Mouse (Mus musculus): ENCODE measurements at regions not wholly inside any gene's neighbourhood (a gene's known extent, or its start where the extent isn't known, plus 50 kb on each side); places are given as distances from the start of the nearest gene placed in this dataset.

GRCm38 (mm10) chr8:116372574-116372973 lies 132.2 kb upstream of the Dynlrb2 start:
- H3K27ac ChIP-seq (replicated peaks) = no peak overlapping the region
- H3K27me3 ChIP-seq = 0 out of 2 replicates have a peak, but pooled peaks cover 3% of the 10 kb centered on the region
- no peak overlapping the region for H3K4me3 ChIP-seq
- H3K36me3 ChIP-seq = no peaks in the 10 kb centered on the region
- no peak overlapping the region for H3K4me2 ChIP-seq
- WGBS = 51% methylated on average over 3 of the region's 3 CpGs
- no peak overlapping the region for H3K9ac ChIP-seq
- no peaks in the 10 kb centered on the region for H3K9me3 ChIP-seq
- ATAC-seq (ENCODE audit: low read depth) = no peak
- no peaks in the 10 kb centered on the region; the same call in 1 of the 2 replicates for H3K4me1 ChIP-seq (replicated peaks)

GRCm38 (mm10) chr8:116372056-116372455 lies 132.7 kb upstream of the Dynlrb2 start:
- no peak for ATAC-seq (ENCODE audit: low read depth)
- H3K4me1 ChIP-seq (replicated peaks) = no peaks in the 10 kb centered on the region; the same call in 1 of the 2 replicates
- H3K9me3 ChIP-seq = no peaks in the 10 kb centered on the region
- no peak overlapping the region for H3K4me3 ChIP-seq
- no peaks in the 10 kb centered on the region for H3K36me3 ChIP-seq
- no peak overlapping the region for H3K27ac ChIP-seq (replicated peaks)
- WGBS = 69% methylated on average over 9 of the region's 9 CpGs
- H3K4me2 ChIP-seq = no peak overlapping the region
- no peak overlapping the region for H3K9ac ChIP-seq
- 0 out of 2 replicates have a peak, but pooled peaks cover 3% of the 10 kb centered on the region for H3K27me3 ChIP-seq

GRCm38 (mm10) chr8:116367491-116367890 lies 137.3 kb upstream of the Dynlrb2 start:
- Histone ChIP-seq H3K4me3 (no peak overlapping the region), H3K4me2 (no peak overlapping the region), H3K4me1 (replicated peaks) (no peaks in the 10 kb centered on the region; the same call in 1 of the 2 replicates), H3K36me3 (no peaks in the 10 kb centered on the region), H3K9ac (no peak overlapping the region), H3K27ac (replicated peaks) (no peak overlapping the region), H3K9me3 (no peaks in the 10 kb centered on the region), H3K27me3 (peaks cover 3% of the 10 kb centered on the region; the same call in 1 of the 2 replicates)
- 30% methylated on average over 6 of the region's 6 CpGs for WGBS
- ATAC-seq (ENCODE audit: low read depth) = no peak

GRCm38 (mm10) chr8:116366706-116367105 lies 138.1 kb upstream of the Dynlrb2 start:
- Histone ChIP-seq H3K36me3 (no peaks in the 10 kb centered on the region), H3K9ac (no peak overlapping the region), H3K4me1 (replicated peaks) (no peaks in the 10 kb centered on the region), H3K4me2 (no peak overlapping the region), H3K27me3 (peaks cover 3% of the 10 kb centered on the region; the same call in 1 of the 2 replicates), H3K9me3 (no peaks in the 10 kb centered on the region), H3K27ac (replicated peaks) (no peak overlapping the region), H3K4me3 (no peak overlapping the region)
- 84% methylated on average over 3 of the region's 3 CpGs for WGBS
- ATAC-seq (ENCODE audit: low read depth) = no peak

- Histone ChIP-seq H3K9ac (no peak overlapping the region), H3K27ac (replicated peaks) (no peak overlapping the region), H3K9me3 (no peaks in the 10 kb centered on the region), H3K4me3 (no peak overlapping the region), H3K36me3 (no peaks in the 10 kb centered on the region), H3K4me1 (replicated peaks) (no peaks in the 10 kb centered on the region), H3K27me3 (peaks cover 3% of the 10 kb centered on the region; the same call in 1 of the 2 replicates), H3K4me2 (no peak overlapping the region)
- 72% methylated on average over 1 of the region's 1 CpGs for WGBS
- no peak for ATAC-seq (ENCODE audit: low read depth)
These were observed 140.0 kb upstream of the Dynlrb2 start for GRCm38 (mm10) chr8:116364751-116365150.

GRCm38 (mm10) chr8:116364172-116364571 lies 140.6 kb upstream of the Dynlrb2 start:
- WGBS = 77% methylated on average over 2 of the region's 2 CpGs
- Histone ChIP-seq H3K9me3 (no peaks in the 10 kb centered on the region), H3K27ac (replicated peaks) (no peak overlapping the region), H3K9ac (no peak overlapping the region), H3K27me3 (peaks cover 3% of the 10 kb centered on the region; the same call in 1 of the 2 replicates), H3K4me1 (replicated peaks) (no peaks in the 10 kb centered on the region), H3K36me3 (no peaks in the 10 kb centered on the region), H3K4me2 (no peak overlapping the region), H3K4me3 (no peak overlapping the region)
- no peak for ATAC-seq (ENCODE audit: low read depth)

- H3K4me2 ChIP-seq = no peak overlapping the region
- H3K9ac ChIP-seq = no peak overlapping the region
- H3K27me3 ChIP-seq = peaks cover 3% of the 10 kb centered on the region; the same call in 1 of the 2 replicates
- H3K4me3 ChIP-seq = no peak overlapping the region
- ATAC-seq (ENCODE audit: low read depth) = no peak
- 67% methylated on average over 4 of the region's 4 CpGs for WGBS
- H3K36me3 ChIP-seq = no peaks in the 10 kb centered on the region
- no peaks in the 10 kb centered on the region for H3K4me1 ChIP-seq (replicated peaks)
- H3K9me3 ChIP-seq = no peaks in the 10 kb centered on the region
- H3K27ac ChIP-seq (replicated peaks) = no peak overlapping the region
These were observed 142.4 kb upstream of the Dynlrb2 start for GRCm38 (mm10) chr8:116362351-116362750.

- no peak overlapping the region for H3K9ac ChIP-seq
- no peaks in the 10 kb centered on the region for H3K36me3 ChIP-seq
- no peak overlapping the region for H3K4me2 ChIP-seq
- 85% methylated on average over 4 of the region's 4 CpGs for WGBS
- no peak for ATAC-seq (ENCODE audit: low read depth)
- H3K27me3 ChIP-seq = no peaks in the 10 kb centered on the region
- no peaks in the 10 kb centered on the region for H3K9me3 ChIP-seq
- H3K4me3 ChIP-seq = no peak overlapping the region
- H3K4me1 ChIP-seq (replicated peaks) = no peaks in the 10 kb centered on the region
- H3K27ac ChIP-seq (replicated peaks) = no peak overlapping the region
These were observed 145.0 kb upstream of the Dynlrb2 start for GRCm38 (mm10) chr8:116359761-116360160.

- H3K4me2 ChIP-seq = no peak overlapping the region
- H3K9ac ChIP-seq = no peak overlapping the region
- no peaks in the 10 kb centered on the region for H3K36me3 ChIP-seq
- ATAC-seq (ENCODE audit: low read depth) = no peak
- no peaks in the 10 kb centered on the region for H3K27me3 ChIP-seq
- no peak overlapping the region for H3K27ac ChIP-seq (replicated peaks)
- H3K4me3 ChIP-seq = no peak overlapping the region
- no peaks in the 10 kb centered on the region for H3K9me3 ChIP-seq
- H3K4me1 ChIP-seq (replicated peaks) = no peaks in the 10 kb centered on the region
- 72% methylated on average over 6 of the region's 6 CpGs for WGBS
These were observed 150.0 kb upstream of the Dynlrb2 start for GRCm38 (mm10) chr8:116354756-116355155.

- Histone ChIP-seq H3K36me3 (no peaks in the 10 kb centered on the region), H3K4me3 (no peak overlapping the region), H3K9ac (no peak overlapping the region), H3K4me1 (replicated peaks) (no peaks in the 10 kb centered on the region), H3K9me3 (no peaks in the 10 kb centered on the region), H3K4me2 (no peak overlapping the region), H3K27me3 (no peaks in the 10 kb centered on the region), H3K27ac (replicated peaks) (no peak overlapping the region)
- ATAC-seq (ENCODE audit: low read depth) = no peak
- 96% methylated on average over 5 of the region's 5 CpGs for WGBS
These were observed 150.9 kb upstream of the Dynlrb2 start for GRCm38 (mm10) chr8:116353911-116354310.

GRCm38 (mm10) chr8:116352635-116353034 lies 152.1 kb upstream of the Dynlrb2 start:
- Histone ChIP-seq H3K4me3 (no peak overlapping the region), H3K4me2 (no peak overlapping the region), H3K27ac (replicated peaks) (no peak overlapping the region), H3K4me1 (replicated peaks) (no peaks in the 10 kb centered on the region), H3K9ac (no peak overlapping the region), H3K9me3 (no peaks in the 10 kb centered on the region), H3K27me3 (no peaks in the 10 kb centered on the region), H3K36me3 (no peaks in the 10 kb centered on the region)
- no peak for ATAC-seq (ENCODE audit: low read depth)
- 93% methylated on average over 2 of the region's 2 CpGs for WGBS

- 82% methylated on average over 8 of the region's 8 CpGs for WGBS
- H3K4me1 ChIP-seq (replicated peaks) = no peaks in the 10 kb centered on the region
- no peaks in the 10 kb centered on the region for H3K27me3 ChIP-seq
- H3K36me3 ChIP-seq = no peaks in the 10 kb centered on the region
- H3K4me2 ChIP-seq = no peak overlapping the region
- no peaks in the 10 kb centered on the region for H3K9me3 ChIP-seq
- no peak overlapping the region for H3K9ac ChIP-seq
- no peak overlapping the region for H3K27ac ChIP-seq (replicated peaks)
- no peak overlapping the region for H3K4me3 ChIP-seq
- ATAC-seq (ENCODE audit: low read depth) = no peak
These were observed 155.8 kb upstream of the Dynlrb2 start for GRCm38 (mm10) chr8:116348971-116349370.

GRCm38 (mm10) chr8:116346990-116347389 lies 157.8 kb upstream of the Dynlrb2 start:
- ATAC-seq (ENCODE audit: low read depth) = no peak
- 91% methylated on average over 5 of the region's 5 CpGs for WGBS
- no peaks in the 10 kb centered on the region for H3K36me3 ChIP-seq
- H3K4me1 ChIP-seq (replicated peaks) = no peaks in the 10 kb centered on the region
- H3K9me3 ChIP-seq = no peaks in the 10 kb centered on the region
- H3K4me2 ChIP-seq = no peak overlapping the region
- no peaks in the 10 kb centered on the region for H3K27me3 ChIP-seq
- H3K4me3 ChIP-seq = no peak overlapping the region
- no peak overlapping the region for H3K9ac ChIP-seq
- H3K27ac ChIP-seq (replicated peaks) = no peak overlapping the region

Measured in neural tube, embryonic 13.5 days (tissue).